Mouse (Mus musculus): ENCODE measurements around the gene Krt5. TPM values are rescaled to one million over a fixed set of nuclear protein-coding genes. Genes with fewer than 3 reads are reported as not detected.

The Krt5 gene
- under 1 TPM; 0.15 to 0.47 TPM for total RNA-seq (2021)
- long read RNA-seq, experiment 1, partial matches to known transcripts = 0 of 2 reads
- long read RNA-seq, experiment 1, other reads (novel, unspliced or antisense) = 0 of 2 reads
- long read RNA-seq, experiment 2, partial matches to known transcripts = 0 of 1 reads
- long read RNA-seq, experiment 2, other reads (novel, unspliced or antisense) = 0 of 1 reads

DNA sequence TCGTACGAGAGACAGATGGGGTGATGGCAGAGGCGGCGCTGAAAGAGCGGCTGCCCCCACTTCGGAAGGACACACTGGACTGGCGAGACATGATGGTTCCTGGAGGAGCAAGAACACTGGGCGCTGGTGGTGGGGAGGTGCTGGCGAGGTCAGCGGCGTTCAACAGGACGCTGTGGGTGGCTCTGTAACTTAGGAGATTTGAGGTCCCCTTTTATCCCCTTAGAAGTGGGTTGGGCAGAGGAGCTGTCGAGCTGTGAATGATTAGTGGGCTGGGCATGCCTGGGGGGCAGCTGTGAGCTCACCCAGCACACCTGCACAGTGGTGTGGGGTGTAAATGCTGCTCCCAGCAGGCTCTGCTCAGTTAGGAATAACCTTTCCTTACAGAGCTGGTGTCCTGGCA lies at the start of gene Krt5:
Gene Krt5, minus strand, starts transcription at position 179 of the 400 bp plus-strand sequence.
- DNase-seq (ENCODE audit: low spot score in 2 of 2) = no peak
- H3K27ac ChIP-seq = no peak within 1 kb of the TSS
- H3K4me3 ChIP-seq = no peak within 1 kb of the TSS
- no peak for TF ChIP-seq CTCF (conservative IDR thresholded peaks at IDR 0.05)

DNA sequence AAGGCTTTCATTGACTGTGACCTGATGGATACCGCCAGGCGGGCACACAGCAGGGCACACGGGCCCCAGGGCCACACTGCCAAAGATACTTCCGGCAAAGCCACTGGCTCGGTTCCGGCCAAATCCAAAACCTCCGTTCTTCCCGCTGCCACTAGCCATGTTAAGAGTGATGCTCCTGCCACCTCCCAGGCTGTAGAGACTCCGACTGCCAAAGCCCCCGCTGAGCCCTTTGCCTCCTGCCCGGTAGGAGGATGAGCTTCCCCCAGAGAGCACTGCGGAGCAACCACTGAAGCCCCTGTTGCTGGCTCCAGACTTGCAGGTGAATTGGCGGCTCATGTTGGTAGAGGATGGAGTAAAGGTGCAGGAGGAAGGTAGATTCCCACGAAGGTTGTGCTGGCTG lies 30.0 kb upstream of the Krt5 start, which contains the start of gene Krt71:
Gene Krt71, minus strand, starts transcription at position 399 of the 400 bp plus-strand sequence.
- H3K4me3 ChIP-seq = no peak within 1 kb of the TSS
- no peak within 1 kb of the TSS for H3K27ac ChIP-seq
- TF ChIP-seq CTCF (conservative IDR thresholded peaks at IDR 0.05) = no peak
- DNase-seq (ENCODE audit: low spot score in 2 of 2) = no peak

DNA sequence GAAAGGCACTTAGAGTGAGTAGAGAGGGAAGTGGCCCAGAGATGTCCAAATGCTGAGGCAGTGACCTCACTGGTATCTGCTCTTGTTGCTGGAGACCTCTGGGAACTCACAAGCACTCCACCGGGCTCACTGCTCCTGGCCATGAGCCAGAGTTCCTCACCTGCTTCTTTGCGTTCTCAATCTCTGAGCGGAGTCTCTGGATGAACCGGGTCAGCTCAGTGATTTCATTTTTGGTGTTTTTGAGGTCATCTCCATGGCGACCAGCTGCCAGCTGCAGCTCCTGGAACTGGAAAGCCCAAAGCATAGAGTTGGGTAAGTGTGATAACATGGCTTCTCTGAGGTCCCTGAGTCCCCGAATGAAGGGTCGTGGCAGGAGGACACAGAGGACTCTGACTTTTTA lies 25.1 kb upstream of the Krt5 start:
- no peak for DNase-seq (ENCODE audit: low spot score in 2 of 2)
- Histone ChIP-seq H3K27ac (no peak overlapping the region), H3K4me3 (no peak overlapping the region)
- TF ChIP-seq CTCF (conservative IDR thresholded peaks at IDR 0.05) = no peak

DNA sequence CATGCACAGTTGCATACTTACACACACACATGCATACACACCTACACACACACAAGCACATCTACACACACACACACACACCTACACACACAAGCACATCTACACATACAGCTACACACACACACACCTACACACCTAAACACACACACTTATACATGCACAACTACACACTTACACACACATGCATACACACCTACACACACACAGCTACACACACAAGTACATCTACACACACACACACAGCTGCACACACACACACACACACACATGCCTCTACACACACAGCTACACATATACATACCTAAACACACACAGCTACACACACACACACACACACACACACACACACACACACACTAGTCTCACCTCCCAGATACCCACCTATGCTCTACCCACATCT lies 18.0 kb upstream of the Krt5 start:
- Histone ChIP-seq H3K27ac (no peak overlapping the region), H3K4me3 (no peak overlapping the region)
- no peak for TF ChIP-seq CTCF (conservative IDR thresholded peaks at IDR 0.05)
- DNase-seq (ENCODE audit: low spot score in 2 of 2) = no peak

DNA sequence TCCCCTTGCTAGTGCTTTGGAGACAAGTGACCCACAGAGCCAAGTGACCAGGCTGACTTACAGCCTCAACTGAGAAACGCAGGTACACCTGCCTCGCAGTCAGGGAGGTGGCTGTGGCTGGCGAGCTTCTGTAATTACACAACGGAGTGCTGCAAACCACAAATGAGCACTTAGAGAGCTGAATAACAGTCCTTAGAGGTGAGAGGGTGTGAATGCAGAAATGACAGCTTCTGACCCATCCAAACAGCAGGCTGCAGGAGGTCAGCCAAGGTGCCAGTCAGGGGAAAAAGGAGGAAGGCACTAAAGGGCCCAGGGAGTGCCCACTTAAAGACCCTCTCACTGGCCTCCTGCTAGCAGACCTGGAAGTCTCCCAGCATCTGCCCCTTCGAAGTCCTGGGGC lies 12.0 kb upstream of the Krt5 start:
- DNase-seq (ENCODE audit: low spot score in 2 of 2) = no peak
- Histone ChIP-seq H3K4me3 (no peak overlapping the region), H3K27ac (no peak overlapping the region)
- no peak for TF ChIP-seq CTCF (conservative IDR thresholded peaks at IDR 0.05)

DNA sequence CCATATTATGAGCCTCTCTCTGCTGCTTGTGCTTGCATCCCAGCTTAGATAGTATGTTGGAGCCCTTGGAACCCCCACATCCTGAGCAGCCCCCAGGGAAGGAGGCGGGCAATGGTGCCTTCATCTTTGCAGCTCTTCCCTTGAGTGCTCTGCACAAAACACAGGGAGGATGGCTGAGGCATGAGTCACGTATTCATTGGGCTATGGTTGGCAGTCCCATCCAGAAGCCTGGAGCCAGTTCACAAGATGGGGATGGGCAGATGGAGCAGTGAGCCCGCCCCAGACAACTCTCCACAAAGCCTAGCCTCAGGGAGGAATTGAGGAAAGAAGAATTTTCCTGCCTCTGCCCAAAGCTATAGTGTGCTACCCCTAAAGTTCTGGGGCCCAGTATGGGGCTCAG lies 3.1 kb upstream of the Krt5 start:
- no peak for DNase-seq (ENCODE audit: low spot score in 2 of 2)
- TF ChIP-seq CTCF (conservative IDR thresholded peaks at IDR 0.05) = no peak
- Histone ChIP-seq H3K27ac (no peak overlapping the region), H3K4me3 (no peak overlapping the region)

DNA sequence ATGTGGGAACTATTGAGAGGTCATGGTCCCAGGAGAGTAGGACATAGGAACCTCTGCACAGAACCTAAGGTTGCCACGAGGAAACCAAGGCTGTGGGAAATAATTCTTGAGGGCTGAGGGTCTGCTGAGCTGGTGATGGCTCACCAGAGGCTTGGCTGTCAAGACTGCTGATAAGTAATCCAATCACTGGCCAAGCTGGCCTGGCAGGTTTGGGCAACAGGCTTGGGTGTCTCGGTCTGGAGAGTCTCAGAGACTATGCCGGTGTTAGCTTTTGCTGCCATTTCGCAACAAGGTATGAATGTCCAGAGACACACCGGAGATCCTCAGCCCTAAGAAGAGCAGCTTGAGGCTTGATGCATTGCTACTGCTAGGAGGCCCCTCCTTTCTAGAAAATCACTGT lies 1.7 kb upstream of the Krt5 start:
- no peak for DNase-seq (ENCODE audit: low spot score in 2 of 2)
- no peak overlapping the region for H3K4me3 ChIP-seq
- no peak for TF ChIP-seq CTCF (conservative IDR thresholded peaks at IDR 0.05)
- no peak overlapping the region for H3K27ac ChIP-seq

DNA sequence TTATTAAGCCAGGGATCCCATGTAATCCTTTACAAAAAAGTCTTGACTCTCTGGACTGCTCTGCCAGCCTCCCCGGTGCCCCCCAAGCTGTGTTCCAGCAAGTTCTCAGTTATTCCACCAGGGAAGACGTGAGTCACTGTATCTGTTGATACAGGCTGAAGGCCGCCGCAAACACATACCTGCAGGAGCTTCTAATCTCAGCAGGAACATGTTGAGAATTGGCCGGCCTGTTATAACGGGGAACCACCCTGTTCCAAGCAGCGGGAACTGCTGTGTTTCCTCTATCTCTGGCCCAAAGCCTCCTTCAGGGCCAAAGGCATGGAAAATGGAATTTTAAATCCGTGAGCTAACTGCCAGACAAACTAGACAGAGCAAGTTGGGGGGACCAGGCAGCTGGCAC lies 1.0 kb upstream of the Krt5 start:
- DNase-seq (ENCODE audit: low spot score in 2 of 2) = no peak
- no peak for TF ChIP-seq CTCF (conservative IDR thresholded peaks at IDR 0.05)
- Histone ChIP-seq H3K4me3 (no peak overlapping the region), H3K27ac (no peak overlapping the region)

DNA sequence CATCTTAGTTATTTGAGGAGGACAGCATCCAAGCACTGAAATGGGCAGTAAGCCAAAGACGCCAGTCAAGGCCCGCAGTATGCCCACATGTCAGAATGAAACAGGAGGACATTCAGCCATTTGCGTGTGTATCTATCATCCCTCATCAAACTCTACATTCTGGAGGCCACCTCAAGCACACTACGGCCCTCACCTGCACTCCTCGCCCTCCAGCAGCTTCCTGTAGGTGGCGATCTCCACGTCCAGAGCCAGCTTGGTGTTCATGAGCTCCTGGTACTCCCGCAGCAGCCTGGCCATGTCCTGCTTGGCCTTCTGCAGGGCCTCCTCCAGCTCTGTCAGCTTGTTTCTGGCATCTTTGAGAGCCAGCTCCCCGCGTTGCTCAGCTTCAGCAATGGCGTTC lies 4.0 kb downstream of the Krt5 start:
- Histone ChIP-seq H3K27ac (no peak overlapping the region), H3K4me3 (no peak overlapping the region)
- TF ChIP-seq CTCF (conservative IDR thresholded peaks at IDR 0.05) = no peak; the same call in 1 of the 2 replicates
- DNase-seq (ENCODE audit: low spot score in 2 of 2) = no peak

DNA sequence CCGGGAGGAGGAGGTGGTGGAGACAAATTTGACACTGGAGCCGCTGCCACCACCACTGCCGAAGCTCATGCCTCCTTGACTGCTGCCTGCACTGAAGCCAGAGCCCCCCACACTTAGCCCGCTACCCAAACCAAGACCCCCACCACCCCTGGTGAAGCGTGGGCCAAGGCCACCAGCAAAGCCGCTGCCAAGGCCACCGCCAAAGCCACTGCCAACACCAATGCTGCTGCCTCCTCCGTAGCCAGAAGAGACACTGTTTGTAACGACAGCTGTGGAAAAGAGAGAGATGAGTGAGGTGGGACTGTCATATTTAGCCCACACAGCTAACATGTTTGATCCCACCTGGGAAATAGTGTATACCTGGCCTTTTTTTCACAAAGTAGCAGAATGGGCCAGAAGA lies 5.2 kb downstream of the Krt5 start:
- no peak for DNase-seq (ENCODE audit: low spot score in 2 of 2)
- no peak for TF ChIP-seq CTCF (conservative IDR thresholded peaks at IDR 0.05)
- H3K4me3 ChIP-seq = no peak overlapping the region

DNA sequence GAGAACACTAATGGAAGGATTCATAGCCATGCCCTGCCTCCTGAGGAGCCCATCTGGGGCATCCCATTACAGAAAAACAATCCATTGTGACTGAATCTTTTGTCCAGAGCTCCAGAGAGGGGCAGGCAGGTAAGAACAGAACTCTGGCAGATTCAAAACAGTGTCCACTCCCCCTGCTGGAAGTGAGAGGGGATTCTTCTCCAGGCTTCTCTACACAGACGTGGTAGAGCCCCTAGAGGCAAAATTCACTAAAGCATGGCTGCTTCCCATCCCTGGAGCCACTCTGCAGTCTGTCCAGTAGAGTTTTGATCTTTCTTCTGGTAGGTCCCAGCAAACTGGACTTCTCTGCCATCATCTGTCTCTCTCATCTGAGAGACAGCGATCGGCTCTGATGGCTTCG lies 8.6 kb downstream of the Krt5 start:
- no peak overlapping the region for H3K4me3 ChIP-seq
- peak; percentile 70 for TF ChIP-seq CTCF (conservative IDR thresholded peaks at IDR 0.05)
- DNase-seq (ENCODE audit: low spot score in 2 of 2) = no peak
- no peak overlapping the region for H3K27ac ChIP-seq

More for the DNA sequence above, 5.2 kb downstream of the Krt5 start:
- H3K27ac ChIP-seq = no peak overlapping the region

DNA sequence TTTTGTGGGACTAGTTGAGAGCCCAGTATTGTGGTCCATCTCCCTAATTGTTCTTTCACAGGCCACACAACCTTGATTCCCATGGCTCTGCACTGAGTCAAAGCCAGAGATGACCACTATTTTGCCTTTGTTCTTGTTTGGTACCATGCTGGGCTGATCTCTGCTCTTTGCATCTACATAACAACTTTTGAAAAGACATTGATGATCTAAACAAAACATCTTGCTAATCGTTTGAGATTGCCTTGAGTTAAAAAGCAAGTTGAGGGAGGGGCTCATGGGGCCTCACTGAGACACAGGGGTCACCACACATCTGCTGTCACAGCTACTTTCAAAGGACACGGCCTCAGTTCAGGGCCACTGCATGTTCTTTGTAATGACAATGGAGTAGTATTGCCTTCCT lies 10.3 kb downstream of the Krt5 start:
- TF ChIP-seq CTCF (conservative IDR thresholded peaks at IDR 0.05) = no peak
- Histone ChIP-seq H3K4me3 (no peak overlapping the region), H3K27ac (no peak overlapping the region)
- no peak for DNase-seq (ENCODE audit: low spot score in 2 of 2)

DNA sequence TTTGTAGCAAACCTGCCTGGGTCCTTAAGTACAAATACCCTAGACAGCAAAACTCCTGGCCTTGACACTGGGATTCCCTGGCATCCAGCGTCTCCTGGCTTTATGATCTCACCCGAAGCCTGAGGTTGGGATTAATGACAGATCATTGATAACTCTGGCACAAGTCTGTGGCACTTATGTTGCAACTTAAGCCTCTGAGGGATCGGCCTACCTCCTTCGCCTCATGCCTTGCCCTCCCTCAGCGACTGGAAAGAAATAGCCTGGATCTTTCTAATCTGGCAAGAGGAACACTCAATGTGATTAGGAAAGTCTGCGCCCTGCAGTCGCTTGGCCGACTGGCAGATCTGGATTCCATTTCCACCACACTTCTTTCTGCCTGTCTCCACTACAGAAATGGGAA lies 12.8 kb downstream of the Krt5 start:
- no peak for TF ChIP-seq CTCF (conservative IDR thresholded peaks at IDR 0.05)
- DNase-seq (ENCODE audit: low spot score in 2 of 2) = no peak
- no peak overlapping the region for H3K27ac ChIP-seq
- H3K4me3 ChIP-seq = no peak overlapping the region

DNA sequence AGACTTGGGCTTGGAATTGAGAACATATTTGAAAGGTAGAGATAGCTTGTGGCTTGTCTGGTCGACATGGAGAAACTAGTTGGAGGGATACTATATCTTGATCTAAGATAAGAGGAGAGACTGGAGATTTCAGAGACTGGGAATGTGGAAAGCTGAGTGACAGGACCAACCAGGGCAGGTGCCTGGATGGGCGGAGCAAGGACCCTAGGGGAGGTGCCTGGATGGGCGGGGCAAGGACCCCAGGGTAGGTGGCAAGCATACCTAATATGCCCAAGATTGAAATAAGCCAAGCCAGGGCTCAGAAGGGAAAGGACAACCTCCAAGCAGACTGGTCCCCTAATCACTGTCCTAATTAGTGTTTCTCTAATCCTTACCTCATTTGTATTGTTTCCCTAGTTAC lies 13.5 kb downstream of the Krt5 start:
- Histone ChIP-seq H3K4me3 (no peak overlapping the region), H3K27ac (no peak overlapping the region)
- no peak for TF ChIP-seq CTCF (conservative IDR thresholded peaks at IDR 0.05)
- DNase-seq (ENCODE audit: low spot score in 2 of 2) = no peak

Measured in layer of hippocampus, adult 2 months (tissue).